Mouse (Mus musculus): ENCODE measurements around the gene Srpk1.
"Not testable (repeated sequence)": the region's sequence is repeated elsewhere in the genome, so short reads cannot be mapped to it uniquely, and the experiment has no call there.

Srpk1 gene

GRCm38 (mm10) chr17:28554021-28554420 is 68.5 kb downstream of the Srpk1 start:
- DNase-seq = not testable (repeated sequence)

- DNase-seq = peak; percentile 70 to 77
Measured at GRCm38 (mm10) chr17:28553040-28553793, 69.3 kb downstream of the Srpk1 start.

GRCm38 (mm10) chr17:28549111-28549510 is 73.4 kb downstream of the Srpk1 start, which contains the start of gene Clpsl2:
Gene Clpsl2 (plus strand): TSS chr17:28549411.
- DNase-seq = no peak

DNA sequence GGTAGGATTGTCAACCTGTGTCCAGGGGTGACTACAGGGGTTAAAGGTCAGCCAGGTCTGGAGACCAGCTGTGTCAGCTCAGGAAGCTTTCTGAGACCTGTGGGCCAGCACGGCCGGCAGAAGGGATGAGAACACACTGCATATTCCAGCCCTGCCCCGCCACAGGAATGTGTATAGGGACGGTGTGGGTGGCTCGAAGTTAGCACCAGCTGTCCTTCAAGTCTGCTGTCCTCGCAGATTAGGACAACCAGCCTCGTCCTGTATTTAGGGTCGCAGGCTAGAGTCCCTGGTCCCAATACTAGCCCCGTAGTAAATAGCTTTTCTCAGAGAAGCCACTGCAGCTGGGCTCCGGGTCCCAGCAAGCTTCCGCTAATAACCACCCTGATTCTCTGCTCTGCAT is 74.0 kb downstream of the Srpk1 start:
- DNase-seq = no peak

- DNase-seq = no peak
Measured at GRCm38 (mm10) chr17:28546925-28547324, 75.6 kb downstream of the Srpk1 start.

GRCm38 (mm10) chr17:28537881-28538280 is 84.6 kb downstream of the Srpk1 start:
- DNase-seq = no peak

Measured in lung, adult 18-20 months (tissue).